In the genomic region with DNA sequence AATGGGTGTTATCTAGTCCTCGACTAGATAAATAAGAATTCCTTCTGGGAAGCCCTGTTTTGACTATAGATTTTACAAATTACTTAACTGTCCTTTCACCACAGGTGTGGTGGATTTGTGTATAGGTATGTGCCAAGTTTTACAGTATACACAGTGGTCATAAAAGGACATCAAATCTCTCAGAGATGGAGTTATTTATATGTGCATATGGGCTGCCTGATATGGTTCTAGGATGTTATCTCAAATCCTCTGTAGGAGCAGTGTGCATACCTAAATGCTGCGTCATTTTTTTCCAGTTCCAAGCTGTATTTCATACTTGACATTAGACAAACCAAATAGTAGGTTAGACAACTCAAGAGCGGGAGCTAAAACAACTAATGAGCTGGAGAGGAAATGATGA, we compare ENCODE assay signal across 40 mouse cellular contexts. TPM values are rescaled to one million over a fixed set of nuclear protein-coding genes. Genes with fewer than 3 reads are reported as not detected.
"Had no signal": no experiment of that assay in that cellular context is flagged by ENCODE, and none has a peak within 500 bp of the region (broad histone marks: within the 10 kb centered on the region; RNA-seq: fewer than 3 reads in every experiment).

No protein-coding gene starts in this region.

- H3K27ac ChIP-seq: embryonic facial prominence, embryonic 10.5 days; embryonic facial prominence, embryonic 12.5 days; embryonic facial prominence, embryonic 13.5 days; embryonic facial prominence, embryonic 15.5 days; forebrain, embryonic 10.5 days; forebrain, embryonic 12.5 days; forebrain, embryonic 13.5 days; forebrain, embryonic 15.5 days; gastrocnemius, adult 2 months; heart, adult 2 months; heart, embryonic 10.5 days had no signal

- H3K9ac ChIP-seq: embryonic facial prominence, embryonic 12.5 days; embryonic facial prominence, embryonic 13.5 days; embryonic facial prominence, embryonic 15.5 days; forebrain, embryonic 12.5 days; forebrain, embryonic 13.5 days; forebrain, embryonic 15.5 days; forebrain, postnatal 0 days had no signal

- H3K4me3 ChIP-seq: embryonic facial prominence, embryonic 10.5 days; embryonic facial prominence, embryonic 12.5 days; embryonic facial prominence, embryonic 13.5 days; embryonic facial prominence, embryonic 15.5 days; erythroblast, embryonic 14.5 days; forebrain, embryonic 10.5 days; forebrain, embryonic 12.5 days; forebrain, embryonic 13.5 days; forebrain, embryonic 15.5 days; gastrocnemius, adult 2 months; heart, adult 2 months; heart, embryonic 10.5 days had no signal

- H3K36me3 ChIP-seq: embryonic facial prominence, embryonic 10.5 days; embryonic facial prominence, embryonic 12.5 days; embryonic facial prominence, embryonic 13.5 days; embryonic facial prominence, embryonic 15.5 days; forebrain, embryonic 10.5 days; forebrain, embryonic 12.5 days; forebrain, embryonic 15.5 days; heart, embryonic 10.5 days had no signal

- H3K4me1 ChIP-seq: embryonic facial prominence, embryonic 10.5 days; embryonic facial prominence, embryonic 12.5 days; embryonic facial prominence, embryonic 13.5 days; embryonic facial prominence, embryonic 15.5 days; forebrain, embryonic 10.5 days; forebrain, embryonic 12.5 days; forebrain, embryonic 13.5 days; forebrain, embryonic 15.5 days; heart, embryonic 10.5 days had no signal

- H3K9me3 ChIP-seq: embryonic facial prominence, embryonic 12.5 days; embryonic facial prominence, embryonic 15.5 days; heart, embryonic 10.5 days had no signal

- H3K27me3 ChIP-seq: embryonic facial prominence, embryonic 12.5 days; embryonic facial prominence, embryonic 13.5 days; embryonic facial prominence, embryonic 15.5 days; forebrain, embryonic 12.5 days; forebrain, embryonic 13.5 days; forebrain, embryonic 15.5 days had no signal

- ATAC-seq: forebrain, embryonic 13.5 days; forebrain, embryonic 14.5 days; forebrain, embryonic 15.5 days; forebrain, embryonic 16.5 days; forebrain, postnatal 0 days had no signal

- DNase-seq: cerebellum, adult 9-10 months; cerebellum, adult 9-11 months; cerebellum, postnatal 10 days; cerebellum, postnatal 14 days; cerebellum, postnatal 25 days; cerebellum, postnatal 36 days; embryo, embryonic 11 days; forebrain, postnatal 0 days; gastrocnemius, adult 2 months; gastrocnemius, postnatal 10 days; gastrocnemius, postnatal 14 days; gastrocnemius, postnatal 25 days; gastrocnemius, postnatal 36 days; heart, adult 11 months; heart, adult 18-20 months; heart, adult 2 months had no signal

RNA-seq across cellular contexts. Expression of a gene that starts 13.9 kb away (rescaled TPM):
- total RNA-seq: common myeloid progenitor, adult 5-6 weeks; forebrain, postnatal 0 days; gastrocnemius, adult 18-20 months; gastrocnemius, adult 2 months; gastrocnemius, adult 8-10 months; gastrocnemius, postnatal 10 days; gastrocnemius, postnatal 14 days; gastrocnemius, postnatal 25 days; gastrocnemius, postnatal 36 days; gastrocnemius, postnatal 4 days; granulocyte monocyte progenitor cell, adult 5-6 weeks; heart, adult 18-20 months; heart, adult 2 months; heart, adult 8-10 months had no signal
- polyA plus RNA-seq: cortical plate, adult 2 months; embryonic facial prominence, embryonic 10.5 days; embryonic facial prominence, embryonic 11.5 days; embryonic facial prominence, embryonic 12.5 days; embryonic facial prominence, embryonic 13.5 days; embryonic facial prominence, embryonic 14.5 days; embryonic facial prominence, embryonic 15.5 days; erythroblast, embryonic 14.5 days; forebrain, embryonic 10.5 days; forebrain, embryonic 11.5 days; forebrain, embryonic 12.5 days; forebrain, embryonic 13.5 days; forebrain, embryonic 14.5 days; forebrain, embryonic 15.5 days; forebrain, embryonic 16.5 days; forebrain, postnatal 0 days; frontal cortex, adult 2 months; gonadal fat pad, adult 2 months; heart, adult 2 months; heart, embryonic 10.5 days had no signal

RNA-seq across cellular contexts. Expression of a gene that starts 33.5 kb away (rescaled TPM):
- total RNA-seq: common myeloid progenitor, adult 5-6 weeks; forebrain, postnatal 0 days; gastrocnemius, adult 18-20 months; gastrocnemius, adult 2 months; gastrocnemius, adult 8-10 months; gastrocnemius, postnatal 10 days; gastrocnemius, postnatal 14 days; gastrocnemius, postnatal 25 days; gastrocnemius, postnatal 36 days; gastrocnemius, postnatal 4 days; granulocyte monocyte progenitor cell, adult 5-6 weeks; heart, adult 18-20 months; heart, adult 2 months; heart, adult 8-10 months had no signal
- polyA plus RNA-seq: cortical plate, adult 2 months; embryonic facial prominence, embryonic 10.5 days; embryonic facial prominence, embryonic 11.5 days; embryonic facial prominence, embryonic 12.5 days; embryonic facial prominence, embryonic 13.5 days; embryonic facial prominence, embryonic 14.5 days; embryonic facial prominence, embryonic 15.5 days; erythroblast, embryonic 14.5 days; forebrain, embryonic 10.5 days; forebrain, embryonic 11.5 days; forebrain, embryonic 12.5 days; forebrain, embryonic 13.5 days; forebrain, embryonic 14.5 days; forebrain, embryonic 15.5 days; forebrain, embryonic 16.5 days; forebrain, postnatal 0 days; frontal cortex, adult 2 months; gonadal fat pad, adult 2 months; heart, adult 2 months; heart, embryonic 10.5 days had no signal
